Mouse (Mus musculus) hindbrain, embryonic 14.5 days (tissue): ENCODE measurements around the gene Csrnp2. TPM values are rescaled to one million over a fixed set of nuclear protein-coding genes. Genes with fewer than 3 reads are reported as not detected.
"Not testable (repeated sequence)": the region's sequence is repeated elsewhere in the genome, so short reads cannot be mapped to it uniquely, and the experiment has no call there.

Experiments
- ATAC-seq: fragments of 200-750 bp; cut with Nextera tagmentation; 2 replicates; pipeline ENCODE4 v1.8.0; 2017; ENCODE audit warnings: moderate number of reproducible peaks, mild to moderate bottlenecking, moderate TSS enrichment, moderate library complexity; ENCODE audit not compliant: low FRiP score
- DNase-seq: peaks from one replicate; pipeline ENCODE4 v3.0.0-alpha.2; 2015; ENCODE audit warnings: low spot score
- H3K27ac ChIP-seq: fragments of 300-500 bp; sonication (generic); 2 replicates; pipeline ENCODE4 v1.5.1; 2014; ENCODE audit warnings: mild to moderate bottlenecking, moderate library complexity
- H3K27me3 ChIP-seq: fragments of 300-500 bp; sonication (generic); 2 replicates; pipeline ENCODE4 v1.6.1; 2014; ENCODE audit warnings: mild to moderate bottlenecking, low read length, mixed read lengths; ENCODE audit not compliant: control insufficient read depth, insufficient read depth
- H3K36me3 ChIP-seq: fragments of 300-500 bp; sonication (generic); replicated peaks from 2 replicates; pipeline ENCODE4 v1.6.1; 2014; ENCODE audit not compliant: control insufficient read depth, insufficient read depth
- H3K4me1 ChIP-seq: fragments of 300-500 bp; sonication (generic); replicated peaks from 2 replicates; pipeline ENCODE4 v1.6.1; 2014; ENCODE audit warnings: antibody characterized with exemption, low read length, mixed read lengths; ENCODE audit not compliant: control insufficient read depth, insufficient read depth
- H3K4me2 ChIP-seq: fragments of 300-500 bp; sonication (generic); replicated peaks from 2 replicates; pipeline ENCODE4 v1.6.1; 2014; ENCODE audit warnings: mild to moderate bottlenecking, moderate library complexity
- H3K4me3 ChIP-seq: fragments of 300-500 bp; sonication (generic); replicated peaks from 2 replicates; pipeline ENCODE4 v1.5.1; 2014; ENCODE audit warnings: mild to moderate bottlenecking, low read length
- H3K9ac ChIP-seq: fragments of 300-500 bp; sonication (generic); 2 replicates; pipeline ENCODE4 v1.6.1; 2014
- H3K9me3 ChIP-seq: fragments of 300-500 bp; sonication (generic); 2 replicates; pipeline ENCODE4 v1.6.1; 2016; ENCODE audit warnings: low read length; ENCODE audit not compliant: control insufficient read depth
- WGBS: fragments of 180-500 bp; shearing (Covaris S2); extraction: QIAGEN DNeasy Blood & Tissue Kit; methylation state at CpG from one replicate; pipeline ENCODE4 v1.1.7; 2014; 5-methylcytosine and 5-hydroxymethylcytosine counted together
- polyA plus RNA-seq: library from polyadenylated mRNA; unstranded; fragments of >200 nt; fragmentation: Nextera tagmentation; extraction: Ambion mirVana; gene quantifications from 2 replicates; pipeline ENCODE4 v1.2.1, GENCODE M21; 2014

Gene Csrnp2
- polyA plus RNA-seq, 1 experiment from 2014 or later, result 43.1 TPM

GRCm38 (mm10) chr15:100520306-100520705 lies 25.0 kb upstream of the Csrnp2 start:
- Histone ChIP-seq H3K36me3 (peaks cover 64% of the 10 kb centered on the region), H3K27ac (no peak overlapping the region), H3K4me2 (no peak overlapping the region), H3K4me1 (no peaks in the 10 kb centered on the region), H3K9me3 (no peaks in the 10 kb centered on the region), H3K4me3 (no peak overlapping the region), H3K27me3 (no peaks in the 10 kb centered on the region), H3K9ac (no peak overlapping the region)
- 94% methylated on average over 14 of the region's 14 CpGs for WGBS
- DNase-seq (no peak), ATAC-seq (no peak)

GRCm38 (mm10) chr15:100515121-100515520 lies 19.8 kb upstream of the Csrnp2 start:
- no peak overlapping the region for H3K4me2 ChIP-seq
- H3K27ac ChIP-seq, result no peak overlapping the region
- no peaks in the 10 kb centered on the region for H3K4me1 ChIP-seq
- no peak overlapping the region for H3K9ac ChIP-seq
- DNase-seq, result no peak
- H3K27me3 ChIP-seq, result no peaks in the 10 kb centered on the region
- no peak overlapping the region for H3K4me3 ChIP-seq
- ATAC-seq, result no peak
- H3K9me3 ChIP-seq, result no peaks in the 10 kb centered on the region
- H3K36me3 ChIP-seq, result peaks cover 80% of the 10 kb centered on the region
- 92% methylated on average over 2 of the region's 2 CpGs for WGBS

- Histone ChIP-seq H3K27me3 (no peaks in the 10 kb centered on the region), H3K36me3 (peaks cover 79% of the 10 kb centered on the region), H3K4me3 (no peak overlapping the region), H3K27ac (no peak overlapping the region), H3K4me2 (no peak overlapping the region), H3K4me1 (no peaks in the 10 kb centered on the region), H3K9ac (no peak overlapping the region), H3K9me3 (no peaks in the 10 kb centered on the region)
- ATAC-seq, result no peak
- WGBS, result 96% methylated on average over 4 of the region's 4 CpGs
- no peak for DNase-seq
These were observed 18.1 kb upstream of the Csrnp2 start for GRCm38 (mm10) chr15:100513387-100513786.

DNA sequence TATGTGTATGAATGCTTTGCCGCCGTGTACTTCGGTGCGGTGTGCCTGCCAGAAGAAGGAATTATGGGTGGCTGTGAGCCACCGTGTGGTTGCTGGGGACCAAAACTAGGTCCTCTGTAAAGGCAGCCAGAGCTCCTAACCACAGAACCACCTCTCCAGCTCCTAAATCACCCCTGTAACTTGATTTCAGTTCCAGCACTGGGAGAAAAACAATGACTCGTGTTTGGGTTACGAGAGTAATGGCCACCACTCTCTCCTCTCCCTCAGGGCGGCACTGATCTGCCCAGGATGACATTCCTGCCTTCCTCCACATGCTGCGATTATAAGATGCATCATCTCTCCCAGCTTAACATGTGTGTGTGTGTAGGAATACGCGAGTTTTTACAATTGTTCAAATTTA lies 14.8 kb upstream of the Csrnp2 start:
- H3K9ac ChIP-seq, result no peak overlapping the region
- no peaks in the 10 kb centered on the region for H3K27me3 ChIP-seq
- H3K4me3 ChIP-seq, result no peak overlapping the region
- no peaks in the 10 kb centered on the region for H3K9me3 ChIP-seq
- ATAC-seq (no peak), DNase-seq (no peak)
- WGBS, result 95% methylated on average over 11 of the region's 11 CpGs
- H3K4me1 ChIP-seq, result no peaks in the 10 kb centered on the region
- H3K4me2 ChIP-seq, result no peak overlapping the region
- H3K36me3 ChIP-seq, result peaks cover 94% of the 10 kb centered on the region
- H3K27ac ChIP-seq, result no peak overlapping the region

DNA sequence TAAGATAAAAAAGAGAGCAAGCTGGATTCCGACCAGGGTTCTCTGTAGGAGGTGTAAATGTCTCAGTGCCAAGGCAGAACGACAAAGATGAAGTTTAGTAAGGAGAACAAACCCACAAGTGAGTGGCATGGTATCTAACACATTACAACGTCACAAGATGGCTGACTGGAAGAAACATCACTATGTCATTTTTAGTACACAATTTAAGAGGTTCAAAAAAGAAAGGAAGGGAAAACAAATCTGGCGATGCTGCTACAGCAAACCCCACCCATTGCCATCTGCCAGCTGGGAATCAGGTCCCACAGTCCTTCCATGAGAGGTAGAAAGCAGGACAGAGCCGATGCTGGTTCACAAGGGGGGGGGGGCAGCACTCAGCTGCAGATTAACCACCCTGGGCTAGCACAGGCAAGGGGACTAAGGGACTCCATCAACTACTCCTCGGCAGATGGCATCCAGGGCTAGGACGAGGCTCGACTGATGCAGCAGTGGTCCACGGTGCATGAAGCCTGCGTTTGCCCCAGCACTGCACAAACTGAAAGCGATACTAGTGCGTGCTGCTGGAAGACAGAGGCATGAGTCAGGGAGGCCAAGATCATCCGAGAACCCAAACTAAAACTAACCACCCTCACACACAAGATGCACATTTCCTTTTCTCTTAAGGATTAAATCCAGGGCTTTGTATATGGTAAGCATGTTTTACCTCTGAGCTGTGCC lies 13.3 kb upstream of the Csrnp2 start:
- H3K36me3 ChIP-seq, result peaks cover 94% of the 10 kb centered on the region
- no peak overlapping the region for H3K27ac ChIP-seq
- no peak for DNase-seq
- WGBS, result 85% methylated on average over 13 of the region's 13 CpGs
- no peaks in the 10 kb centered on the region for H3K27me3 ChIP-seq
- H3K4me3 ChIP-seq, result no peak overlapping the region
- no peaks in the 10 kb centered on the region for H3K4me1 ChIP-seq
- no peak for ATAC-seq
- no peak overlapping the region for H3K4me2 ChIP-seq
- no peak overlapping the region for H3K9ac ChIP-seq
- no peaks in the 10 kb centered on the region for H3K9me3 ChIP-seq

DNA sequence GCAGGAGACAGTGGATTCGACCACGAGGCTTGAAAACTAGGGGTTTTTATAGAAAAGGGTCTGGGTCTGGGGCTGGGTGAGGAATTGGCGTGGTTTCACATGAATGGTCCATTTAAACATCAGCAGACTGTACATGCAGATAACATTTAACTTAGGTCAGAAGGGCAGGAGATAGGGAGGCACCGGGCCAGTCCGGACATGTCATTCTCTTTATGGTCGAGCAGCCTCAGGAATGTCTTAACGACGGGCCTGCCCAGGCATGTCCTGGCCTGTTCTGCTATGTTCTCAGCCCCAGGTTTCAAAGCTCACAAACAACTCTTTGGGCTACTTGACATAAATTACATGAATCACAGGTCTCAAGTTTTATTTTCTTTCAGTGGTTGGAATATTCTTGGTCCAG lies 4.2 kb upstream of the Csrnp2 start:
- ATAC-seq, H3K4me2 ChIP-seq, H3K4me1 ChIP-seq, H3K27me3 ChIP-seq, H3K27ac ChIP-seq, DNase-seq, H3K9ac ChIP-seq, H3K9me3 ChIP-seq, H3K4me3 ChIP-seq: not testable (repeated sequence)
- H3K36me3 ChIP-seq, result peaks cover 14% of the 10 kb centered on the region
- 91% methylated on average over 8 of the region's 8 CpGs for WGBS

GRCm38 (mm10) chr15:100494647-100495046 lies 641 bp downstream of the Csrnp2 start:
- H3K27ac ChIP-seq, result peak overlapping the region; percentile 97
- peaks cover under 1% of the 10 kb centered on the region; the same call in 1 of the 2 replicates for H3K36me3 ChIP-seq
- H3K4me1 ChIP-seq, result peaks cover 35% of the 10 kb centered on the region
- H3K9ac ChIP-seq, result peak overlapping the region; percentile 93
- no peaks in the 10 kb centered on the region for H3K27me3 ChIP-seq
- H3K4me2 ChIP-seq, result peak overlapping the region; percentile 71
- DNase-seq, result peak; percentile 61
- no peaks in the 10 kb centered on the region for H3K9me3 ChIP-seq
- H3K4me3 ChIP-seq, result peak overlapping the region; percentile 80
- ATAC-seq, result peak; percentile 86
- WGBS, result under 1% methylated on average over 29 of the region's 29 CpGs

GRCm38 (mm10) chr15:100491966-100492365 lies 3.3 kb downstream of the Csrnp2 start:
- no peak overlapping the region for H3K9ac ChIP-seq
- peaks cover 27% of the 10 kb centered on the region for H3K36me3 ChIP-seq
- no peaks in the 10 kb centered on the region for H3K9me3 ChIP-seq
- peaks cover 35% of the 10 kb centered on the region for H3K4me1 ChIP-seq
- WGBS, result 68% methylated on average over 9 of the region's 9 CpGs
- DNase-seq (no peak), ATAC-seq (no peak)
- H3K4me3 ChIP-seq, result no peak overlapping the region
- no peaks in the 10 kb centered on the region for H3K27me3 ChIP-seq
- H3K4me2 ChIP-seq, result peak overlapping the region; percentile 71
- no peak overlapping the region for H3K27ac ChIP-seq

DNA sequence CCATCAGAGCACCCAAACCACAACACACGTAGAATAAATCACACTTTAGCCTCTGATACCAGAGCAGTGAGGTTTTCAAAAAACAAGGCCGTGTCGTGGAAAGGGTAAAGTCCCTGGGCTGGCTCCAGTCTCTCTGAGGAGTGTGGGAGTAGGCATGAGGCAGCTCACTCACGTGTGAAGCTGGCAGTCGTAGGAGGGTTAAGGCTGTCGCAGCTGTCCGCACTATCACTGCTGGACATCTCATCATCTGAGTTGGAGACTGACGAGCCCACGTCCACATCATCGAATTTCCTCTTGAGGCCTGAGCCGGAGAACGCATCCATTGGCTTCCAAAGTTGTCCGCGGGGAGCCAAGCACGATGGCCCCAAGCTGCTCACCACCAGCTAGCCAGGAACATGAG lies 6.0 kb downstream of the Csrnp2 start:
- Histone ChIP-seq H3K27me3 (no peaks in the 10 kb centered on the region), H3K36me3 (peaks cover 54% of the 10 kb centered on the region), H3K4me3 (no peak overlapping the region), H3K27ac (no peak overlapping the region), H3K4me2 (no peak overlapping the region), H3K4me1 (peaks cover 32% of the 10 kb centered on the region), H3K9me3 (no peaks in the 10 kb centered on the region), H3K9ac (no peak overlapping the region)
- 80% methylated on average over 15 of the region's 15 CpGs for WGBS
- ATAC-seq (no peak), DNase-seq (no peak)

GRCm38 (mm10) chr15:100488297-100488696 lies 7.0 kb downstream of the Csrnp2 start:
- ATAC-seq, H3K9me3 ChIP-seq, H3K27me3 ChIP-seq, DNase-seq, H3K27ac ChIP-seq, H3K9ac ChIP-seq, H3K4me3 ChIP-seq, H3K4me2 ChIP-seq: not testable (repeated sequence)
- H3K36me3 ChIP-seq, result peaks cover 63% of the 10 kb centered on the region
- WGBS, result 92% methylated on average over 1 of the region's 1 CpGs
- peaks cover 24% of the 10 kb centered on the region for H3K4me1 ChIP-seq
